Mouse (Mus musculus): ENCODE data around the gene Serhl. TPM values are rescaled to one million over a fixed set of nuclear protein-coding genes. Genes with fewer than 3 reads are reported as not detected.

Serhl gene
- total and polyA plus RNA-seq, 3 experiments: 52.0 to 123 (median 59.5) TPM

DNA sequence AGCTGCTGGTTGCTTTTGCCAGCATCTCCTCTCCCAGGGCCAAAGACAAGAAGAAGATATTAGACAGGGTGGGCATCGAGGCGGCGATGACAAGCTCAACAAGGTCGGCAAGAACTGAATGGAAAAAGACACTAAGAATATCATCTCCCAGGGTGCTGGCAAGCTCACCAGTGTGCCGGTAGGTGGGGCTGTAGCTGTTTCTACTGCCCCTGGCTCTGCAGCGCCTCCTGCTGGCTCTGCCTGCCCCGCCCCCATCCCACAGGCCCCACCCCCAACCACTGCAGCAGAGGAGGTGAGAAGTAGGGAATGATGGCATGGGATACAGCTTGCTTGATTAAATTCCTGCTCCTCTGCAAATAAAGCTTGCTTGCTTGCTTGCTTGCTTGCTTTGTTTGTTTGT is 3.4 kb upstream of the Serhl start (continued):
- TF ChIP-seq TBP (conservative IDR thresholded peaks at IDR 0.05; ENCODE audit: low read depth, low read length): no peak
- no peak for TF ChIP-seq MXI1 (IDR thresholded peaks at IDR 0.05; ENCODE audit: low read depth, low read length)
- no peak for TF ChIP-seq ELF1 (IDR thresholded peaks at IDR 0.05; ENCODE audit: low read depth, low read length)
- TF ChIP-seq IRF4 (IDR thresholded peaks at IDR 0.05; ENCODE audit: low read depth, low read length): peak; percentile 41; the same call in 1 of the 2 replicates
- no peak for TF ChIP-seq USF1 (IDR thresholded peaks at IDR 0.05; ENCODE audit: low read depth, low read length)
- no peak for TF ChIP-seq ETS1 (conservative IDR thresholded peaks at IDR 0.05; ENCODE audit: low read depth, low read length)

DNA sequence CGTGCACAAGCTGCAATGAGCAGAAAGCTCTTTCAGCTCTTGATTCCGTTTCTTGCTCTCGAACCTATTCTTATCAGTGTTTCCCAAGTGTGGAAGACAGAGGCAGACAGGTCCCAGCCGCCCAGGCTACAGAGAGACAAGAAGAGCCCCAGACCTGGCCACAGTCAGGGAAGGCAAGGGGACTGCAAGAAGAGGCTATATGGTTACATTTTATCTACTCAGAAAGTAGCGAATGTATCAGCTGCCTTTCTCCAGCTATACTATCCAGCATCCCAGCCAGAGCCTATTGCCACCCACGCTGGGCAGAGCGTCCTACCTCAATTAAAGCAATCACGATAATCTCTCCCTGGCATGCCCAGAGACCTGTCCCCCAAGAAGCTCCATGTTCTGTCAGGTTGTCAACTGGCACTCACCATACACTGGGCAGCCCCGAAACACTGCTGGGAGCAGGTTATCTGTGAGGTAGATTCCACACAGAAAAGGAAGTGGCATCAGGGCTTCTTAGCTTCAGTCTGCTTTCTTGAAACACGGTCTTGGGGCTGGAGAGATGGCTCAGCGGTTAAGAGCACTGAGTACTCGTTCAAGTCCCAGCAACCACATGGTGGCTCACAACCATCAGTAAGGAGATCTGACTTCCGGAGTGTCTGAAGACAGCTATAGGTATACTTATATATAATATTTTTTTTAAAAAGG is 2.5 kb upstream of the Serhl start:
- in situ Hi-C loops (cut with MboI; ENCODE audit: low pct_ligation_motif_present, low pct_unique_long_range_greater_than_20kb, low sequenced_read_pairs) (loop anchor here (25.0 kb wide), 1 partner anchor 824 kb away; the partner anchor contains the start of genes 1500009C09Rik and Sept3), dilution Hi-C loops (cut with MboI; ENCODE audit: extremely low pct_ligation_motif_present, extremely low pct_unique_long_range_greater_than_20kb, low sequenced_read_pairs) (no loop called here)
- TF ChIP-seq ZC3H11A (IDR thresholded peaks at IDR 0.05; ENCODE audit: low read depth, low read length) (no peak), TCF12 (IDR thresholded peaks at IDR 0.05; ENCODE audit: low read depth, low read length) (no peak), KAT2A (IDR thresholded peaks at IDR 0.05; ENCODE audit: insufficient replicate concordance, low read length) (no peak), MAFK (IDR thresholded peaks at IDR 0.05; ENCODE audit: insufficient replicate concordance, low read length) (no peak), SIN3A (IDR thresholded peaks at IDR 0.05; ENCODE audit: low read length) (no peak), GABPA (IDR thresholded peaks at IDR 0.05; ENCODE audit: insufficient replicate concordance, low read depth, low read length) (no peak), USF2 (conservative IDR thresholded peaks at IDR 0.05; ENCODE audit: low read depth, low read length) (no peak), ZKSCAN1 (IDR thresholded peaks at IDR 0.05; ENCODE audit: borderline replicate concordance, low read depth, low read length) (no peak), MAX (IDR thresholded peaks at IDR 0.05; ENCODE audit: low read length) (no peak), MXI1 (IDR thresholded peaks at IDR 0.05; ENCODE audit: low read depth, low read length) (no peak), IRF4 (IDR thresholded peaks at IDR 0.05; ENCODE audit: low read depth, low read length) (no peak), MEF2A (IDR thresholded peaks at IDR 0.05; ENCODE audit: borderline replicate concordance, low read depth, low read length) (no peak), CTCF (conservative IDR thresholded peaks at IDR 0.05 in 1 of 2, IDR thresholded peaks at IDR 0.05 in 1 of 2; ENCODE audit: low read depth in 2 of 2, low read length in 2 of 2) (no peak), ETS1 (conservative IDR thresholded peaks at IDR 0.05; ENCODE audit: low read depth, low read length) (no peak), E2F4 (IDR thresholded peaks at IDR 0.05; ENCODE audit: insufficient replicate concordance, low read depth, low read length) (no peak), BHLHE40 (IDR thresholded peaks at IDR 0.05; ENCODE audit: low read depth, low read length) (no peak), UBTF (IDR thresholded peaks at IDR 0.05; ENCODE audit: low read depth, low read length) (no peak), NELFE (IDR thresholded peaks at IDR 0.05; ENCODE audit: low read depth, low read length) (no peak), PAX5 (IDR thresholded peaks at IDR 0.05; ENCODE audit: low read length) (no peak), POLR2AphosphoS2 (IDR thresholded peaks at IDR 0.05; ENCODE audit: low read depth, low read length) (no peak)
- Histone ChIP-seq H3K4me1 (ENCODE audit: control insufficient read depth in 1 of 2, insufficient read depth in 2 of 2) (peaks cover 22 to 64% of the 10 kb centered on the region in 2 experiments), H3K4me2 (ENCODE audit: insufficient read depth, low read depth, poor library complexity, severe bottlenecking) (no peak overlapping the region), H3K9me3 (replicated peaks; ENCODE audit: low read length) (no peaks in the 10 kb centered on the region), H3K27me3 (replicated peaks) (no peaks in the 10 kb centered on the region), H3K36me3 (replicated peaks in 1 of 2; ENCODE audit: control insufficient read depth in 1 of 2, insufficient read depth in 1 of 2, low read length in 1 of 2) (no peaks in the 10 kb centered on the region), H3K4me3 (replicated peaks in 1 of 3; ENCODE audit: low read depth in 2 of 3, low read length in 2 of 3, poor library complexity in 1 of 3) (no peak overlapping the region), H3K9ac (ENCODE audit: insufficient read depth, low read depth) (no peak overlapping the region), H3K79me2 (replicated peaks; ENCODE audit: control insufficient read depth, extremely low read depth, insufficient read depth, poor library complexity, severe bottlenecking) (no peaks in the 10 kb centered on the region), H3K27ac (ENCODE audit: insufficient read depth, low read depth) (no peak overlapping the region)
- DNase-seq (ENCODE audit: extremely low read depth): no peak

All from CH12.LX (cell line).